In genomic region chr12:73687077-73688035, GRCm38 (mm10) we compare ENCODE assay signal across 9 mouse cellular contexts.
DNase-seq lines count a peak whose midpoint lies in the region; ATAC-seq and TF ChIP-seq lines count a peak whose summit lies in the region.
"Had no signal": no experiment of that assay in that cellular context is flagged by ENCODE, and none has a peak within 500 bp of the region (broad histone marks: within the 10 kb centered on the region; RNA-seq: fewer than 3 reads in every experiment).

No protein-coding gene starts in this region.

- no peaks in the 10 kb centered on the region for H3K9me3 ChIP-seq in intestine, embryonic 16.5 days (ENCODE audit: control insufficient read depth, low read length)
- H3K9me3 ChIP-seq in lung, embryonic 15.5 days, result no peaks in the 10 kb centered on the region
- H3K9me3 ChIP-seq in stomach, embryonic 15.5 days, result no peaks in the 10 kb centered on the region
- H3K9me3 ChIP-seq in forebrain, embryonic 12.5 days, result no peaks in the 10 kb centered on the region

- DNase-seq in CD4-positive, CD25-positive, alpha-beta regulatory T cell, adult 2 months (ENCODE audit: low read depth, low spot score), result peak; percentile 76
- peak; percentile 68 for DNase-seq in gastrocnemius, adult 2 months
- DNase-seq in spleen, adult 12 weeks (ENCODE audit: low spot score), result no peak

- intact Hi-C loops in gastrocnemius, adult 2 months (cut with DNase I), result loop anchor here (5.0 kb wide), 1 partner anchor 95 kb away; no protein-coding TSS in a partner anchor

- peak; percentile 51 for ATAC-seq in activated CD4-positive, CD25-positive, alpha-beta regulatory T cell, adult 4 months
- peak; percentile 88 for ATAC-seq in intestine, embryonic 16.5 days
- ATAC-seq in lung, embryonic 15.5 days (ENCODE audit: borderline replicate concordance, extremely low read depth, low FRiP score, low TSS enrichment), result peak; percentile 92
- peak; percentile 86 for ATAC-seq in stomach, embryonic 15.5 days (ENCODE audit: insufficient read depth, low FRiP score, low read depth)
- no peak for ATAC-seq in forebrain, embryonic 12.5 days (ENCODE audit: low FRiP score)

- peaks cover 11% of the 10 kb centered on the region; the same call in 1 of the 2 replicates for H3K4me1 ChIP-seq in intestine, embryonic 16.5 days (ENCODE audit: control insufficient read depth, insufficient read depth, low read length)
- peaks cover 14% of the 10 kb centered on the region for H3K4me1 ChIP-seq in lung, embryonic 15.5 days
- H3K4me1 ChIP-seq in stomach, embryonic 15.5 days, result 0 out of 2 replicates have a peak, but pooled peaks cover 12% of the 10 kb centered on the region
- H3K4me1 ChIP-seq in forebrain, embryonic 12.5 days, result no peaks in the 10 kb centered on the region

- H3K9ac ChIP-seq in intestine, embryonic 16.5 days (ENCODE audit: low read depth, low read length), result peak overlapping the region; percentile 14; the same call in 1 of the 2 replicates
- H3K9ac ChIP-seq in lung, embryonic 15.5 days, result no peak overlapping the region
- no peak overlapping the region for H3K9ac ChIP-seq in stomach, embryonic 15.5 days
- H3K9ac ChIP-seq in forebrain, embryonic 12.5 days, result no peak overlapping the region

- peak overlapping the region; percentile 73 for H3K27ac ChIP-seq in gastrocnemius, adult 2 months
- peak overlapping the region; percentile 28 for H3K27ac ChIP-seq in intestine, embryonic 16.5 days (ENCODE audit: low read length)
- H3K27ac ChIP-seq in lung, embryonic 15.5 days, result peak overlapping the region; percentile 62
- peak overlapping the region; percentile 37; the same call in 1 of the 2 replicates for H3K27ac ChIP-seq in stomach, embryonic 15.5 days
- H3K27ac ChIP-seq in forebrain, embryonic 12.5 days, result no peak overlapping the region

- peak overlapping the region; percentile 27 for H3K4me2 ChIP-seq in intestine, embryonic 16.5 days (ENCODE audit: low read depth, low read length)
- peak overlapping the region; percentile 16; the same call in 1 of the 2 replicates for H3K4me2 ChIP-seq in lung, embryonic 15.5 days
- H3K4me2 ChIP-seq in stomach, embryonic 15.5 days, result peak overlapping the region; percentile 8; the same call in 1 of the 2 replicates
- H3K4me2 ChIP-seq in forebrain, embryonic 12.5 days, result no peak overlapping the region

- peak; percentile 60 for TF ChIP-seq CTCF in gastrocnemius, adult 2 months (IDR thresholded peaks at IDR 0.05)

- H3K4me3 ChIP-seq in gastrocnemius, adult 2 months, result 0 out of 2 replicates have a peak overlapping the region, but pooled peaks have one; percentile 24
- no peak overlapping the region for H3K4me3 ChIP-seq in intestine, embryonic 16.5 days (ENCODE audit: low read length)
- no peak overlapping the region for H3K4me3 ChIP-seq in lung, embryonic 15.5 days
- H3K4me3 ChIP-seq in stomach, embryonic 15.5 days (replicated peaks), result no peak overlapping the region
- no peak overlapping the region for H3K4me3 ChIP-seq in forebrain, embryonic 12.5 days (replicated peaks)
- H3K4me3 ChIP-seq: erythroblast, embryonic 14.5 days had no signal

- WGBS in intestine, embryonic 16.5 days, result 51% methylated on average over 20 of the region's 20 CpGs
- WGBS in lung, embryonic 15.5 days, result 52% methylated on average over 20 of the region's 20 CpGs
- WGBS in stomach, embryonic 15.5 days, result 54% methylated on average over 20 of the region's 20 CpGs
- WGBS in forebrain, embryonic 12.5 days, result 83% methylated on average over 20 of the region's 20 CpGs

- no peaks in the 10 kb centered on the region for H3K36me3 ChIP-seq in intestine, embryonic 16.5 days (ENCODE audit: control insufficient read depth, insufficient read depth, low read length)
- no peaks in the 10 kb centered on the region for H3K36me3 ChIP-seq in lung, embryonic 15.5 days
- H3K36me3 ChIP-seq in stomach, embryonic 15.5 days, result no peaks in the 10 kb centered on the region
- no peaks in the 10 kb centered on the region for H3K36me3 ChIP-seq in forebrain, embryonic 12.5 days (replicated peaks)

- H3K27me3 ChIP-seq in intestine, embryonic 16.5 days (replicated peaks; ENCODE audit: control insufficient read depth, insufficient read depth, low read length), result no peaks in the 10 kb centered on the region
- H3K27me3 ChIP-seq in lung, embryonic 15.5 days, result no peaks in the 10 kb centered on the region
- H3K27me3 ChIP-seq in stomach, embryonic 15.5 days (replicated peaks), result no peaks in the 10 kb centered on the region
- H3K27me3 ChIP-seq in forebrain, embryonic 12.5 days, result no peaks in the 10 kb centered on the region
